In the genomic region with DNA sequence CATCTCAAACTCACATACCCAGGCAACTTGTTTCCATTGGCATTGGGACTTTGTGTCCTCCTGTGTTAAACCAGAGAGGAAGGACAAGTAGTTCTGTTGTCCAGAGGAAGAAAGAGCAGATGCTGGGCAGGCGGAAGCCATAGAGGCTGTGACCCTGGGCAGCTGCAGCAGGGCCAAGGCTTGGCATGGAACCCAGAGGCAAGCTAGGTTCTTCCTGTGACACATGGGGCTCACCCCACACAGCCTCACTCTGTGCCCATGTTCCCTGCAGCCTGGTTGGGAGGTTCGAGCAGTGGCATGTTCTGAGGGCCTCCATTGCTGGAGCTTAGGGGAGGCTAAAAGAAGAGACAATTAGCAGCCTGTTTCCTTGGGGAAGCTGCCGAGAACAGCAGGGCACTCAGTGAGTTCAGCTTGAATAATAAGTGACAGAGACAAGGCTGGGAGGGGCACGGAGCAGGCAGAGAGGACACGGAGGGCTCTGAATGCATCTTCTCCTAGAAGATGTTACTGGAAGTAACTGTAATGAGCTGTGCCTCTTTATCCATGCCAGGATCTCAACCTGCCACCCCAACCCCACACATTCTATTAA, we compare ENCODE assay signal across 10 mouse cellular contexts. TPM values are rescaled to one million over a fixed set of nuclear protein-coding genes. Genes with fewer than 3 reads are reported as not detected.
A peak's percentile ranks its signal among the peaks of the same experiment; 100 is the strongest.
DNase-seq lines count a peak whose midpoint lies in the region; TF ChIP-seq lines count a peak whose summit lies in the region.
"Had no signal": no experiment of that assay in that cellular context is flagged by ENCODE, and none has a peak within 500 bp of the region (broad histone marks: within the 10 kb centered on the region; RNA-seq: fewer than 3 reads in every experiment).

No protein-coding gene starts in this region.

- H3K27ac ChIP-seq in kidney, adult 2 months (ENCODE audit: insufficient read depth, low read depth, low read length): no peak overlapping the region
- peak overlapping the region; percentile 30 for H3K27ac ChIP-seq in embryonic facial prominence, embryonic 10.5 days (replicated peaks)
- H3K27ac ChIP-seq in limb, embryonic 10.5 days: no peak overlapping the region

- H3K4me1 ChIP-seq in kidney, adult 2 months (ENCODE audit: control insufficient read depth, insufficient read depth, low read length): no peaks in the 10 kb centered on the region
- H3K4me1 ChIP-seq in embryonic facial prominence, embryonic 10.5 days: peaks cover 43% of the 10 kb centered on the region
- peaks cover 46% of the 10 kb centered on the region for H3K4me1 ChIP-seq in limb, embryonic 10.5 days

- no peak overlapping the region for H3K4me3 ChIP-seq in kidney, adult 2 months (ENCODE audit: insufficient read depth, low read depth, low read length)
- H3K4me3 ChIP-seq in embryonic facial prominence, embryonic 10.5 days: no peak overlapping the region
- H3K4me3 ChIP-seq in limb, embryonic 10.5 days: no peak overlapping the region

- 30% methylated on average over 5 of the region's 5 CpGs for WGBS in kidney, adult 2 months
- WGBS in embryonic facial prominence, embryonic 10.5 days: 35% methylated on average over 5 of the region's 5 CpGs
- 34% methylated on average over 5 of the region's 5 CpGs for WGBS in limb, embryonic 10.5 days

- H3K27me3 ChIP-seq in kidney, adult 2 months (replicated peaks; ENCODE audit: control insufficient read depth, insufficient read depth, low read length): no peaks in the 10 kb centered on the region
- peaks cover 7% of the 10 kb centered on the region; the same call in 1 of the 2 replicates for H3K27me3 ChIP-seq in embryonic facial prominence, embryonic 10.5 days (replicated peaks; ENCODE audit: low read depth, poor library complexity, severe bottlenecking)
- peaks cover 24% of the 10 kb centered on the region for H3K27me3 ChIP-seq in limb, embryonic 10.5 days (ENCODE audit: low read depth, poor library complexity, severe bottlenecking)

- peak; percentile 3 for DNase-seq in kidney, adult 2 months
- no peak for DNase-seq in kidney, adult 9 months
- peak; percentile 51 for DNase-seq in adrenal gland, adult 2 months
- DNase-seq in embryonic facial prominence, embryonic 10.5 days (ENCODE audit: low spot score): no peak
- peak; percentile 2 for DNase-seq in lung, postnatal 25 days (ENCODE audit: low spot score)
- no peak for DNase-seq in limb, embryonic 10.5 days (ENCODE audit: low spot score)
- DNase-seq in urinary bladder, postnatal 36 days (ENCODE audit: low spot score in 2 of 2): no peak
- no peak for DNase-seq in right cerebral cortex, postnatal 14 days
- DNase-seq: thymus, postnatal 14 days had no signal

- H3K36me3 ChIP-seq in kidney, adult 2 months (ENCODE audit: control insufficient read depth, insufficient read depth, low read length): no peaks in the 10 kb centered on the region
- no peaks in the 10 kb centered on the region for H3K36me3 ChIP-seq in embryonic facial prominence, embryonic 10.5 days (replicated peaks)
- no peaks in the 10 kb centered on the region for H3K36me3 ChIP-seq in limb, embryonic 10.5 days

- no peak for TF ChIP-seq POLR2A in kidney, adult 2 months (IDR thresholded peaks at IDR 0.05; ENCODE audit: low read depth, low read length)

- no peak for TF ChIP-seq CTCF in kidney, adult 2 months (conservative IDR thresholded peaks at IDR 0.05; ENCODE audit: insufficient read depth, insufficient read length, low read depth, low read length)

- no peaks in the 10 kb centered on the region for H3K9me3 ChIP-seq in embryonic facial prominence, embryonic 10.5 days
- no peaks in the 10 kb centered on the region for H3K9me3 ChIP-seq in limb, embryonic 10.5 days (replicated peaks)

RNA-seq across cellular contexts. Expression of a gene that starts 29.5 kb away (rescaled TPM):
- polyA plus RNA-seq in kidney, adult 2 months (2012; rRNA removed): 0.11 and 0.24 TPM in 2 replicates
- 1 to 10 TPM in 1 of 2 experiments, under 1 TPM in 1; 0.43 to 1.0 TPM for total RNA-seq in adrenal gland, adult 2 months (2021)
- 0.71 and 0.83 TPM in 2 replicates for polyA plus RNA-seq in adrenal gland, adult 2 months (2012; rRNA removed)
- 0.19 and 0.87 TPM in 2 replicates for polyA plus RNA-seq in embryonic facial prominence, embryonic 10.5 days (2016; fragmentation: Nextera tagmentation; extraction: Ambion mirVana)
- polyA plus RNA-seq in limb, embryonic 10.5 days (2016; fragmentation: Nextera tagmentation; extraction: Ambion mirVana): 0.15 TPM in 1 of 2 replicates, not detected in the other
- polyA plus RNA-seq: lung, embryonic 16.5 days had no signal

Comparison
In these comparisons a context has a peak if more than half of its experiments do, and no peak if none do; other contexts are left out.
1. DNase-seq: peak in kidney, adult 2 months (single experiment), adrenal gland, adult 2 months (single experiment) and lung, postnatal 25 days (single experiment); none in kidney, adult 9 months (single experiment), embryonic facial prominence, embryonic 10.5 days (single experiment), limb, embryonic 10.5 days (single experiment), urinary bladder, postnatal 36 days (0 of 2) and right cerebral cortex, postnatal 14 days (single experiment).